Mouse (Mus musculus) myocyte (in vitro differentiated cells): ENCODE results near the gene Pkm.

ENCODE experiments used
- POLR2A ChIP-seq: IDR thresholded peaks from one replicate; pipeline ENCODE4 v1.6.1; 2011; ENCODE audit warnings: low read depth, mild to moderate bottlenecking, control low read depth, moderate library complexity; ENCODE audit not compliant: insufficient read length
- SRF ChIP-seq: IDR thresholded peaks from one replicate; pipeline ENCODE4 v1.6.1; 2011; ENCODE audit warnings: low read depth; ENCODE audit not compliant: control insufficient read depth, insufficient read length

DNA sequence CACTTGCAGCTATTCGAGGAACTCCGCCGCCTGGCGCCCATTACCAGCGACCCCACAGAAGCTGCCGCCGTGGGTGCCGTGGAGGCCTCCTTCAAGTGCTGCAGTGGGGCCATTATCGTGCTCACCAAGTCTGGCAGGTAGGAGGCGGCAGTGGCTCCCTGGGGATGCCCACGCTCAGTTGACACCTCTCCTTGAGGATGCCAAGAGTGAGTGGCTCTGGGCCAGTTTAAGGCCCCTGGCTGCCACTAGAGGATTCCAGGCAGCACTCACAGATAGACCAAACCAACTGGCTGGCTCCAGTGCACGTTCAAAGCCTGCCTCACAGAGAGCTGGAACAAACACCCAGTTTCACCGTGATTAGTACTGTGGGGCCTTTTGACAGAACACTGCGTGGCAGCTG lies 19.4 kb downstream of the Pkm start:
- TF ChIP-seq SRF, result no peak
- TF ChIP-seq POLR2A, result no peak
